Comparison of ENCODE assay signal across 8 mouse cellular contexts in the genomic region with DNA sequence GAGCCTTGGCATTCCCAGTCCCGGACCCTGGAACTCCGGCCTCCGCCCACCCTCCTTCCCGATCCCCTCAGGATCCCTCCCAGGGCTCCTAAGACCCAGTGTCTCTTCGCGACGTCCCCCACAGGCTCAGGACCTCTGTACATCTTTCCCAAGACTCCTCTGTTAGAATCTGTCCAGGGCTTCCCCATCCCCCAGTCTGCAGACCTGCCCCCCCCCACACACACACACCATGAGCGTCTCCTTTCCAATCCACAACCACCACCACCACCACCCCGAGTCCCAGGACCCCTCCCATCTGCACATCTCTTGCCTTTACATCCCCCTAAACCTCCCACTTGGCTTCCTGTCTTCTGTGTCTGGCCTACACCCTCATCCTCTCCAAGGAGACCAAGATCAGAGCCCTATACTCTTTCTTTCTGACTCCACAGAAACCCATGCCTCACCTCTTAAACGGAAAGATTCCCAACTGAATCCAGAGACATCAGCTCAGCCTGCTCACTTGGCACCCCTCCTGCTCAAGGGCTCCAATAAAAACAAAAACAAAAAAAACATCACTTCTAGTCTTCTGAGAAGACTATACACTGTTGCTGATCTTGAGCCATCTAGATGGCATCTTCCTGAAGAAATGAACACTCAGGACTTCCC. TPM values are rescaled to one million over a fixed set of nuclear protein-coding genes. Genes with fewer than 3 reads are reported as not detected.
DNase-seq lines count a peak whose midpoint lies in the region; ATAC-seq lines count a peak whose summit lies in the region.

No protein-coding gene starts in this region.

- peak; percentile 4 for DNase-seq in kidney, adult 18-20 months
- no peak for DNase-seq in kidney, postnatal 4 days
- peak; percentile 38 for DNase-seq in R1 (ENCODE audit: low read depth, low spot score)
- no peak for DNase-seq in layer of hippocampus, postnatal 25 days (ENCODE audit: extremely low spot score in 1 of 2, low spot score in 1 of 2)
- no peak for DNase-seq in left cerebral cortex, postnatal 4 days

- H3K27me3 ChIP-seq in hindbrain, embryonic 12.5 days = no peaks in the 10 kb centered on the region
- H3K27me3 ChIP-seq in midbrain, embryonic 12.5 days = no peaks in the 10 kb centered on the region

- peak; percentile 11 for ATAC-seq in hindbrain, embryonic 12.5 days (ENCODE audit: low FRiP score)
- ATAC-seq in midbrain, embryonic 12.5 days (ENCODE audit: low FRiP score, low read depth) = no peak; the same call in 1 of the 2 replicates
- ATAC-seq in megakaryocyte-erythroid progenitor cell, adult 5-6 weeks (replicated peaks; ENCODE audit: low FRiP score, low TSS enrichment, poor library complexity, severe bottlenecking) = no peak

- intact Hi-C loops in left cerebral cortex, postnatal 4 days (cut with DNase I) = no loop called here

- peak overlapping the region; percentile 81 for H3K27ac ChIP-seq in hindbrain, embryonic 12.5 days
- peak overlapping the region; percentile 77 for H3K27ac ChIP-seq in midbrain, embryonic 12.5 days (replicated peaks)

- no peaks in the 10 kb centered on the region for H3K36me3 ChIP-seq in hindbrain, embryonic 12.5 days
- no peaks in the 10 kb centered on the region for H3K36me3 ChIP-seq in midbrain, embryonic 12.5 days

- H3K9ac ChIP-seq in hindbrain, embryonic 12.5 days = peak overlapping the region; percentile 93
- H3K9ac ChIP-seq in midbrain, embryonic 12.5 days (replicated peaks) = peak overlapping the region; percentile 83

- H3K4me2 ChIP-seq in hindbrain, embryonic 12.5 days (replicated peaks) = peak overlapping the region; percentile 69
- H3K4me2 ChIP-seq in midbrain, embryonic 12.5 days (replicated peaks) = peak overlapping the region; percentile 74

- no peaks in the 10 kb centered on the region for H3K9me3 ChIP-seq in hindbrain, embryonic 12.5 days (replicated peaks)
- H3K9me3 ChIP-seq in midbrain, embryonic 12.5 days = no peaks in the 10 kb centered on the region

- H3K4me3 ChIP-seq in hindbrain, embryonic 12.5 days = peak overlapping the region; percentile 85
- H3K4me3 ChIP-seq in midbrain, embryonic 12.5 days = peak overlapping the region; percentile 85

- 9% methylated on average over 10 of the region's 10 CpGs for WGBS in hindbrain, embryonic 12.5 days
- 5% methylated on average over 10 of the region's 10 CpGs for WGBS in midbrain, embryonic 12.5 days

- H3K4me1 ChIP-seq in hindbrain, embryonic 12.5 days = peaks cover 25% of the 10 kb centered on the region
- peaks cover 25% of the 10 kb centered on the region for H3K4me1 ChIP-seq in midbrain, embryonic 12.5 days

RNA-seq across cellular contexts. Expression of a gene that starts 0.6 kb away (rescaled TPM):
- 70.1 and 70.6 TPM in 2 replicates for polyA plus RNA-seq in hindbrain, embryonic 12.5 days (2016; fragmentation: Nextera tagmentation; extraction: Ambion mirVana)
- 60.4 and 64.5 TPM in 2 replicates for polyA plus RNA-seq in midbrain, embryonic 12.5 days (2016; fragmentation: Nextera tagmentation; extraction: Ambion mirVana)
- 5.0 and 9.1 TPM in 2 replicates for total RNA-seq in megakaryocyte-erythroid progenitor cell, adult 5-6 weeks (2014; fragmentation: Nextera tagmentation)
- 7.4 and 9.7 TPM in 2 replicates for total RNA-seq in megakaryocyte-erythroid progenitor cell, adult 5-6 weeks (2017)
- total RNA-seq in layer of hippocampus, postnatal 25 days (2021) = 100 to 1,000 TPM in 1 of 2 experiments, 10 to 100 TPM in 1; 98.2 to 110 TPM
- 100 to 1,000 TPM; 172 to 174 TPM for total RNA-seq in left cerebral cortex, postnatal 4 days (2021)

RNA-seq across cellular contexts. Expression of a gene that starts 33.1 kb away (rescaled TPM):
- polyA plus RNA-seq in hindbrain, embryonic 12.5 days (2016; fragmentation: Nextera tagmentation; extraction: Ambion mirVana) = not detected in 2 replicates
- polyA plus RNA-seq in midbrain, embryonic 12.5 days (2016; fragmentation: Nextera tagmentation; extraction: Ambion mirVana) = not detected in 2 replicates
- total RNA-seq in megakaryocyte-erythroid progenitor cell, adult 5-6 weeks (2014; fragmentation: Nextera tagmentation) = not detected in 2 replicates
- not detected in 2 replicates for total RNA-seq in megakaryocyte-erythroid progenitor cell, adult 5-6 weeks (2017)
- not detected for total RNA-seq in layer of hippocampus, postnatal 25 days (2021)
- not detected for total RNA-seq in left cerebral cortex, postnatal 4 days (2021)

RNA-seq across cellular contexts. Expression of a gene that starts 50.3 kb away (rescaled TPM):
- 39.2 and 42.0 TPM in 2 replicates for polyA plus RNA-seq in hindbrain, embryonic 12.5 days (2016; fragmentation: Nextera tagmentation; extraction: Ambion mirVana)
- 37.1 and 47.6 TPM in 2 replicates for polyA plus RNA-seq in midbrain, embryonic 12.5 days (2016; fragmentation: Nextera tagmentation; extraction: Ambion mirVana)
- 0.30 TPM in 1 of 2 replicates, not detected in the other for total RNA-seq in megakaryocyte-erythroid progenitor cell, adult 5-6 weeks (2014; fragmentation: Nextera tagmentation)
- not detected in 2 replicates for total RNA-seq in megakaryocyte-erythroid progenitor cell, adult 5-6 weeks (2017)
- total RNA-seq in layer of hippocampus, postnatal 25 days (2021) = 10 to 100 TPM; 39.0 to 54.3 TPM
- total RNA-seq in left cerebral cortex, postnatal 4 days (2021) = 100 to 1,000 TPM; 108 to 109 TPM

RNA-seq across cellular contexts. Expression of a gene that starts 59.6 kb away (rescaled TPM):
- polyA plus RNA-seq in hindbrain, embryonic 12.5 days (2016; fragmentation: Nextera tagmentation; extraction: Ambion mirVana) = 0.17 TPM in 1 of 2 replicates, not detected in the other
- polyA plus RNA-seq in midbrain, embryonic 12.5 days (2016; fragmentation: Nextera tagmentation; extraction: Ambion mirVana) = 0.13 TPM in 2 replicates
- total RNA-seq in megakaryocyte-erythroid progenitor cell, adult 5-6 weeks (2014; fragmentation: Nextera tagmentation) = not detected in 2 replicates
- not detected in 2 replicates for total RNA-seq in megakaryocyte-erythroid progenitor cell, adult 5-6 weeks (2017)
- not detected for total RNA-seq in layer of hippocampus, postnatal 25 days (2021)
- total RNA-seq in left cerebral cortex, postnatal 4 days (2021) = not detected

Comparison
In these comparisons a context has a peak if more than half of its experiments do, and no peak if none do; other contexts are left out.
1. DNase-seq: peak in kidney, adult 18-20 months (single experiment) and R1 (single experiment); none in kidney, postnatal 4 days (0 of 2), layer of hippocampus, postnatal 25 days (0 of 2) and left cerebral cortex, postnatal 4 days (single experiment).
2. RNA of a gene that starts 0.6 kb away (total RNA-seq): 172 to 174 TPM in left cerebral cortex, postnatal 4 days and 98.2 to 110 TPM in layer of hippocampus, postnatal 25 days; 5.0 to 9.7 TPM in megakaryocyte-erythroid progenitor cell, adult 5-6 weeks; every median in the first group is over 4 times any median in the second.
3. RNA of a gene that starts 50.3 kb away (total RNA-seq): 108 to 109 TPM in left cerebral cortex, postnatal 4 days and 39.0 to 54.3 TPM in layer of hippocampus, postnatal 25 days; 0.30 TPM in megakaryocyte-erythroid progenitor cell, adult 5-6 weeks; every median in the first group is over 10 times any median in the second.